Mouse (Mus musculus): ENCODE measurements at regions not wholly inside any gene's neighbourhood (a gene's known extent, or its start where the extent isn't known, plus 50 kb on each side); places are given as distances from the start of the nearest gene placed in this dataset.
A peak's percentile ranks its signal among the peaks of the same experiment; 100 is the strongest.

DNA sequence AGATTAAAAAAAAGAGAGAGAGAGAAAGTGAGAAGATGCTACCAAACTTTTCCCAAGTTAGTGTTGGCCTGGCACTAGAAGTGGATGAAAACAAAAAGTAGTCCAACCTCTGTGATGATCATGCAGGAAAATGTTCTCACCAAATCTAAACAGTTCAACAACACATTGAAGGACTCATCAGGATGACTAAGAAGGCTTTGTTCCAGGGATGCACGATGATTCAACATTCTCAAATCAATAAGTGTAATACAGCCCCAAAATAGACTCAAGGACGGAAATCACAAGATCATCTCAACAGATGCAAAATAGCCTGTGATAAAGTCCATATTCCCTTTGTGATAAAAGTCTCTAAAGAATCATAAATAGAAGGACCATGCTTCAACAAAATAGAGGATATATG is 106.3 kb downstream of the Cysltr2 start:
- DNase-seq = no peak

DNA sequence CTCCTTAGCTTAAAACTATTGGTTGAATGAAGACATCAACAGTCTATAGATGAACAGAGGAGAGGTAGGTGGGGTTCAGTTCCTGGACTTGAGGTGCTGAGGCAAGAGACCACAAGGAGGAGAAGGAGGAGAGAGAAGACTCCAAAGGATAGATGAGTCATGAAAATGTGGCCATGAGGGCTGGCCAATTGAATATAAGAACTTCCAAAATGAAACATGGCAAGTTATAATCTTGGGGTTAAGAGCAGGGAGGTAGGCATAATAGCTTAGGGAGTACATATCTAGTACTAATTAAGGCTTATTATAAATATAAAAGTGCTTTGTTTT is 109.9 kb downstream of the Cysltr2 start:
- DNase-seq = no peak

DNA sequence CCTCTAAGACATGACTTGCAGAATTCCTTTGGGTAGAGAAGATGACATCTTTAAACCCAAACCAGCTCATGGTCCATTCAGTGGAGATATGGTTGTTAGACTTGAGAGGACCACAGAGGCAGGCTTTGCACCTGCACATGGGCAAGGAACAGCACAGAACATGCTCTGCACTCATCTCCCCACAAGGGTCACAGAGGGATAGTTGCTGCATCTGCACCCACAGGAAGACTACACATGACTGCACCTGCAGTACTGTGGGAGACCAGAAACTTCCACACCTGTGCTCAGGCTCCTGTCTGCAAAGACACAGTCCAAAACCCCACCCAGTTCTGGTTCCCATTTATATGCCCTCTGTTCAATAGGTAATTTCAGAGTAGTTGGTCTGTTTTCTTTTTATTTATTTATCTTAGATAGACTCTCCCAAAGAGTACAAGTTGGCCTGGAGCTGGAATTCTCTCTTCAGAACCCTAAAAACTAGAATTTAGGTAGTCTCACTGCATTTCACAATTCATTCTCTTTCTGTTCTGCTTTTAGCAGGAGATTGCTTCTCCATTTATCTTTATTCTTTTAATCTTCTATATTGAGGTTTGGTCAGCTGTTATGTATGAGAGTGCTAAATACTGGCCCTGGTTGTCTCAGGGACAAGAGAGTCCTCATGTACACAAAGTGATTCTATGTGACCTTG is 110.4 kb downstream of the Cysltr2 start:
- DNase-seq = peak; percentile 34

DNA sequence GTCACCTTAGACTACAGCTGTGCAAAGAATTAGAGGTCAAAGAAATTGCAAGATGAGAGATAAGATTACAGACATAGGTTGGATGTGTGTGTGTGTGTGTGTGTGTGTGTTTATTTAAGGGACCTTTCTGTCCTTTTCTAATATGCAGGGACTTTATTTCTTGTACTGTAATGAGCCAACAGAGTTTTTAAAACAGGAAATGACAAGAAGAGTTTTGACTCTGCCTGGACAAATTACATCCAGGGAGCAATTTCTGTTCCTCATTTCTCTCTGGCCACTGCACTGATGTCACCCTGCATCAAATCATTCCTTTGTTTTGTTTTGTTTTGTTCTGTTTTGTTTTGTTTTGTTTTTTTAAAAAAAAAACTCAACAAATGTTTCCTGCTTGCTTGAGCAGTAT is 115.3 kb downstream of the Cysltr2 start:
- DNase-seq = no peak

DNA sequence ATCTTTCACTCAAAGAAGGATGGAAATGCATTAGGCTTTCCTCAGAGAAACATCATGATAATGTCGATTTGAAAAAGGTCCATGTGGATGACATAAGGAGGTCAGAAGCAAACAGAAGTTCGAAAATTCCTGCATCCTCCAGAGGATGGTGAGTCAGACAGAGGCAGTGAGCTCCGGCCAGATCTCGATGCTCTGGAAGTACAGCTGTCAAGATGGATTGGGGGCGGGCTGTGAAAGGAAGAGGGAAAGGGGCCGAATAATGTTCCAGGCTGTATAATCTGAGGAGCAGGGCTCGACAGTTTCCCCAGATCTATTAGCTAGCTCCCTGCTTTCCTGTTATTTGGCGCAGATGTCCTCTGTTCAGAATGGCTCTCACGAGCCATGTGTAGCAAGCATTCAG is 116.6 kb downstream of the Cysltr2 start:
- DNase-seq = no peak

DNA sequence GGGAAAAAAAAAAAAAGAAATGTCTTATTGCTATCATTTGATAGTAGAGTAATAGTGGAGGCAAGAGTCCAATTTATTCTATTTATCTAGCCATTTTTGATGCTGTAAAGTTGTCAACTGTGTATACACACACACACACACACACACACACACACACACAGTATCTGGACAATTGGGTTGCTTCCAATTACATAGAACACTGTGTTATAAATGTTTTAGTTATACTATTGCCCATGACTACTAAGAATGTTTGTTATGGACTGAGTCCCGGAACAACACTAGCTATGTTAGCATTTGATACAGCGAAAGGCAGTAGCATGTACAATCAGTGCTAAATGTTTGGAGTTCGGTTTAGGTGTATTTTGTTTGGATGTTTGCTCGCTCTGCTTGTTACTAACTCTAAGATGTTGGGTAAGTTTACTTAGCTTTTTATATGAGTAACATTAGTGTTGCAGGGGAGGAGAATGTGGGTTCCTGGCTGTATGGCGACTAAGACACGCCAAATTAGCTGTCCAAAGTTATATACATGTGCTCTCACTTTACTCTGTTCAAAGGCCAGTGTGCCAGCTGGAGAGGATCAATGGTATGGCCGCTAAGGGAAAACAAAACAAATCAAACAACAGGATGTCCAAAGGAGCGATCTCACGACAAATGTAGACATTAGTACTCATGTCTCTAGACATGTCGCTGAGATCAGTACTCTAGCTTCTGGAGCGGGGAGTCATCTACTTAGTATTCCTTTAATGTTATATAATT is 147.6 kb downstream of the Cysltr2 start:
- no peak for DNase-seq

DNA sequence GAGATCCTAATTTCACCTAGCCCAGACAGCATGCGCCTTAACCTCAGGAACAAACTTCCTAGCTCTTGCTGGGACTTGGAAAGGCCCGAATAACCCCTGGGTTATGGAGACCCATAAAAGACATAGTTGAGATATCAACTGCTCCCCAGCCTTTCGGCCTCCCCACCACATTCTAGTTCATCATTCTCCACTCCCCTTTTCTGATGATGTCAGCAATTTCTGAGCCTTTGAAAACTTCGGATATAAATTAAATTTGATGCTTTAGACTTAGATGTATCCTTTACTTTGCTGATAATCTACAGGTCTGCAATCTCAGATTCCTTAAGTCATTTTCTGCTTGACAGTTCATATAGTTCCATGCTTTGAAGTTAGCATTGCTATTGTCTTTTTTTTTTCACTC is 149.3 kb downstream of the Cysltr2 start:
- DNase-seq = no peak

DNA sequence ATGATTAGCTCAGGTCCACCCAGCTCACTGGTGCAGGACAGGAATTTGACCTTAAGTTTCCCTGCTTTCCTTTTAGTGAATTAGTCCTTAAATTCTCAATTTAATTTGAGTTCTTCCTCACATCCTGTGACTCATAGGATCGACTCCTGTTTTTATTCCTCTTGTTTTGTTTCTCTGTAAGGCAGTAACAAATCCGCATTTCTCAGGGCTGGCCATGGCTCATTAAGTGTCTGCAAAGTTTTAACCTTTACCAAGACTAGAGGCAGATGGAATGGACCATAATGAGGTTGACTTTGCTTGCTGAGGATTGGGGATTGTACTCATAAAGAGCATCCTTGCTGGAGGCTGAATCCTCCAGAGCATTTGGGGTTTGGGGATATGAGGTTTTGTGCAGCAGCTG is 156.6 kb downstream of the Cysltr2 start:
- DNase-seq = no peak

DNA sequence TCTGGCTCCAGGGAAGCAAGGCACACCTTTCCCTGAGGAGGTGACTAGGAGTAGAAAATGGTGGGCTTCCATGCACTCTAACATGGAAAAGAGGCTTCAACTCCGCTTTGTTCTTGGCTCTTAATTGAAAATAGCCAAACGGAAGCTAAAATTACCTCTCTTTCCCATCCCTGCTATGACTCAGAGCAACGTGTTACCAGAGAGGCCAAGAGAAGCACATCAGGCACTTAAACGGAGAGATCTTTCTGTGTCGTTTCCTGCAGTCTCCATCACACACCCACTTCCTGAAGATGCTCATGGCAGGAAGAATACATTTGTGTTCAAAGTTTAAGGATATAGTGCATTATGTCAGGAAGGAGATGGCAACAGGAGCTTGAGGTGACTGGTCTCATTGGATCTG is 159.3 kb downstream of the Cysltr2 start:
- no peak for DNase-seq

DNA sequence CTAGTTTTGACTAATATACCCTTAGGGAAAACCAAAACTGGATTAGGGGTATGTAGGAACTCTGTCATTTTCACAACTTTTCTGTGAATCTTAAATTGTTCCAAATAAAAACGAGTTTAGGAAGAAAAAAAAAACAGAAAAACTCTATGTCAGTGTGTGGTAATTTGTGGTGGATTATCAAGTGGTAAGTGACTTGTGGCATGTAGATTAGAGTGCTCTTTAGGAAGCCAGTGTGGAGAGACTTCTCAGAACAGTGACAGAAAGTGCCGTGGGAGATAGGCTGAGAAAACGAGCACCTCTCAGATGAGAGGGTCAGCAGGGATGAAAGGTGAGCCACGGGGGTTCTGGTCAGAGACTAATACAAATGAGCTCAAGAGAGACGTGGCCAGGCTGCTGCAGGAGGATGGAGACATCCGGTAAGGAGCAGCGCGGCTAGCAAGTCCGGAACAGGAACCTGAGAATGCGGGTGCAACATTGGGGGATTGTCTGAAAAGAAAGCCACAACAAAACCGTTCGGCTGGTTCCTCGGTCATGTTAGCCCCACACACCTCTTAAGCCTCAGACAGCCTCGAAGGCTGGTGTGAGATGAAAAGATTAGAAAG is 161.3 kb downstream of the Cysltr2 start:
- peak; percentile 21 for DNase-seq

DNA sequence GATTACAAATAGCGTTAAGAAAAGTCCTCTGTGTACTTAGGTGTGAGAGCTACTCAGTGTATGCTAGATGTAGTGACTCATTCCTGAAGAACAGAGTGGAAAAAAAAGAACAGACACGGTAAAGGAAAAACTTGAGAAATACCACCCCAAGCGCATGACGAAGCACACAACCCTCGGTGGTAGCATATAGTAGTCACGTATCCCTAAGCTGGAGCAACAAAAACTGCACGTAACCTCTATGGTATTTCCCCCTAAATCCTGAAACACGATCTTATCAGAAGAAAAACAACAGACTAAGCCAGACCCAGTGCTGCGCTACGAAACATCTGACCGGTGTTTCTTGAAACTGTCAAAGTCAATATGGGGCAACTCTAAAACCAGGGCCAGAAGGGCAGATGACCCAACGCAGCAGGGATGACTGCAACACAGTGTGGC is 162.0 kb downstream of the Cysltr2 start:
- DNase-seq = no peak

DNA sequence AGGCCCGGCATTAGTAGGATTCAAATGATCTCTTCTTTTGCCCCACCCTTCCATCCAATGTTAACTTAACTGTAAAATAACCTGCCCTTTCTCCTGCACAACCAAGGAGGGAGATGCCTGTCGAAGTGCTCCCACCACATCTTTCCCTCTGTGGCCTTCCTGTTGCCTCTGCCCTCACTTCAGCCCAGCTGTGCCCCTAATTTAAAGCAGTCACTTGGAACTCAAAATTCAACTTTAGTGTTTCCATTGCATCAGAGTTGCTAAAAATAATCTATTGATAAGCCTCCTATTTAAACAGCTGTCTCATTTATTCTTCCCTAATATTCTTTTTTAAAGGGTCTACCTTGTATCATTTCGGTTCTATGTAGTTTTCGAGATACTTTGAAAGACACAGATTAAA is 163.1 kb downstream of the Cysltr2 start:
- no peak for DNase-seq

DNA sequence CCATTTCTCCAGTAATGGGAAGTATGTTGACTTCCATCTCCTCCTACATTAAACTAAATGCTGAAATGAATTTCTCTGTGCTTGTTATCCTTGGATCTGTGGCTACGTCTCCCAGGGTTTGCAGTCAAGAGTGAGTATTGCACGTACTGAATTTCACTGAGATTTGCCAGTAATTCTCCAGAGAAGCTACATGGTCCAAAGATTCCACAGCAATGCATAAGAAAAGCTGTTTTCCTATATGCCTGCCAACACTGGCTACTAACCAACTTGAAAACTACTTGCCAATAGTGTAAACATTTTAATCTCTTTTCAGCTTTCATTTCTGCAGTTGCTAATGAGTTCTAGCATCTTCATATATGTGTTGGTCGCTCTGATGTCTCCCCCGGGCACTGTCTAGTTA is 164.4 kb downstream of the Cysltr2 start:
- DNase-seq = no peak

DNA sequence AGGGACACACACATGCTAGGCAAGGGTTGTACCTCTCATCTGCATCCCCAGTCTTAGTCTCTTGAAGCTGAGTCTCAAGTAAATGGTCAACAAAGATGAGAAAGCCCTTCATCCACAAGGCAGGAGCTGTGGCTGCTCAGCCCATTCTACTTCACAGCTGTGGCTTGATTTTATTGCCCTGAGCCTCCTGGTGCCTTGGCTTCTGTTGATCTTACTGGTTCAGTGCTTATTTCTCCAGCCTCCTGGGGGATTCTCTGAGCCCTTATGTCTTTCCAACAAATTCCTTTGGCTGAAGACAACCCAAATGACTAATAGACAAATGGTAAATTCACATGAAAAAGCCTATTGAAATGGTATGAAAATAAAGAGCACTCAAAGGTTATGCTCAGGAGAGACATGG is 167.3 kb upstream of the Fndc3a start:
- DNase-seq = no peak

DNA sequence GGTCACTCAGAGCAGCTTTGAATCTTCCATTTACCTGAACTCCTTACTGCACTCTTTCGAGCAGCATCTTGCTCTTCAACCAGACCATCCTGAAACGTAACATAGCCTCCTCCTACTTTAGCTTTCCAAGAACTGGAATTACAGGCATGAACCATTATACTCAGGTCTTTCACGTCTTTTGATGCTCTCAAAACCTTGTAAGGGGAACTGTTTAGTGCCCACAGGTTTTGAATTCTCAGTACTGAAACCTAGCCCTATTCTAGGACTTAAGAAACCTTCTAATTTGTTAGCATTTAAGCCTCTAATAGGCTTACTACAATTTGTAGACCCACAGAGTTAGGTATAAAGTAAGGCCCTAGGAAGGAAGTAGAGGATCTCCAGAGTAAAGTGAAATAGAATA is 163.7 kb upstream of the Fndc3a start:
- DNase-seq = no peak

DNA sequence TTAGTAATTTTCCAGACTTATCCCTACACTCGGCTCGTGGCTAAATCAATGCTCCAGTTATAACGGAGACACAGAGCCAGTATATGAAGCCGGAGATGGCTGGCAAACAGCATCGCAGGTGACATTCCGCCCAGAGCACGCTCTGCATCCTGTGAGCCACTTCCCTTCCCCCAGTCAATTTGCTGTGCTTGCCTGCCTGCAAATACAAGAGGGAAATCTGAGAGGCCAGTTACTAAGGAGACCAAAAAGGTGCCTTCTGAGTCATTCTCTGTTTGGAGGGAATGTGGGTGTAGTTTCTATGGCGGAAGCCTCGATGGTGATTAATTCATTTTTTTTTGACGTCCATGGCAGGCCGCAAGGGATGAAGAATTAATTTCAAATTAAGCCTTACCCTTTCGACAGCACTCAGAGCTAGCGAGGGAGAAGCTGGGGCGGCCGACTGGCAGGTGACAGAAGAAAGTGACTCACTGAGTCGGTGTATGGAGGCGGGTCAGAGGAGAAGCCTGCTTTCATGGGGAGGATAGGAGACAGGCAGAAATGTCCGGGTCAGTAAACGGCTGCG is 159.5 kb upstream of the Fndc3a start:
- peak; percentile 17 for DNase-seq

DNA sequence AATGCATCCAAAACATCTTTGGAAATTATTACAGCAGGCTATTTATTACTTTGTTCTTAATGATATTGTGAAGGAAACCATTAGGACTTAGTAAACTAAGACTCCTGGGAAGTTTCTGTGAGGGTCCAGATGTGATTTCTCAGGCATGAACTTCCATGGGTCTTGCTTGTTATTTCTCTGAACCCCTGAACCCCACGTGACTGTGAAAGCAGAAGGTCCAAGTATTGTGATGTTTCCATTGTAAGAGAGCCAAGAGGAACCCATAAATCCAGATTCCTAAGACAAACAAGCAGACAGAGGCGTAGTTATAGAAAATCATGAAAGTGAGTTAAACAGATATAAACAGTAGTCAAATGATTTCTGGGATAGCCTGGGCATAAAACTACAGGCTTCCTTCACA is 157.1 kb upstream of the Fndc3a start:
- no peak for DNase-seq

DNA sequence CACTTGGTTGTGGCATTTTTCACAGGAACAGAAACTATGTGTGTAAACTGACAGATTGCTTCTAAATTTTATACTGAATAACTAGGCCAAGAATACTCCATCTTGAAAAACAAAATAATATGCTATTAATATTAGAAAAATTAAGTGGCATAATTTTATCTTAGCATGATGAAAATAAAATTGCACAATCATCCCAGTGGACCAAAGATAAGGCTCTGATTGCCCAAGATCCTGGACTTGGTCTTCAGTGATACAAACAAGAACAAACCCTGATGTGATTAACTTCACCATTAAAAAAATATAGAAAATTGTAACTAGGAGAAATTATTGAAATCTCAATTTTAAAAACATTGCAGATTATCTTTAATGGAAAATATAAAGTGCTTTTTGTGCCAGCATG is 155.7 kb upstream of the Fndc3a start:
- no peak for DNase-seq

DNA sequence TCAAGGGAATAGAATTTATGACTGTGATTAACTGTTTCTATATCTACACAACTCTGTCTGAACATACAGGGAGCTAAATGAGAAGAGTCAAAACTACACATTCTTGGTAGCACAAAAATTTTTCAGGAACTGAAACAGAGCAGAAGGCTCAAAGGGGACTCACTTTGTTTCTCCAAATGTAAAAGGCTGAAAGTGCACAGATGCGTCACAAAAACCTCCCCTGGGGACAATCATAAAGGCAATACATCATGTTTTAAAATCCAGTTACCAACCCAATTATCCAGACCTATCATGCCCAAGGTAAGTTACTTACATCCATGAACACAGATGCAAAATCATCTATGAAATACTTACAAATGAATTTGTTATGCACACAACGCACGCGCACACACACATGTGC is 155.0 kb upstream of the Fndc3a start:
- DNase-seq = no peak

DNA sequence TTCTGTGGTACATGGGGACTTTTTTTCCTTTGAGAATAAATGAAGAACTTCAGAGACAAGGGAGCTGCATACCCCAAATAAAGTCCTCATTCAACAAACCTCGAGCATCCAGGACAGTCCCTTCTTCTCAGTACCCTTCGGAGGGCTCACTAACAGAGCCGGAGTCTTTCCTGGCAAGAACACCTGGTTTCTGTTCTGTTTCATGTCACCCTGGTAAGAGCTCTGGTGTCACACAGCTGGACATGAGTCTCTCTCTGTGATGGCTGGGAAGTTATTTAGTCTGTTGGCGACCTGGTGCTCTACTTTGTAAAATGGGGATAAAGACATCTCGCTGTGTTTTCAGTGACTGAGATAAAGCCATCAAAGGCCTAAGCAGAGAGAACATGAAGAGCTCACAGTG is 154.3 kb upstream of the Fndc3a start:
- no peak for DNase-seq

DNA sequence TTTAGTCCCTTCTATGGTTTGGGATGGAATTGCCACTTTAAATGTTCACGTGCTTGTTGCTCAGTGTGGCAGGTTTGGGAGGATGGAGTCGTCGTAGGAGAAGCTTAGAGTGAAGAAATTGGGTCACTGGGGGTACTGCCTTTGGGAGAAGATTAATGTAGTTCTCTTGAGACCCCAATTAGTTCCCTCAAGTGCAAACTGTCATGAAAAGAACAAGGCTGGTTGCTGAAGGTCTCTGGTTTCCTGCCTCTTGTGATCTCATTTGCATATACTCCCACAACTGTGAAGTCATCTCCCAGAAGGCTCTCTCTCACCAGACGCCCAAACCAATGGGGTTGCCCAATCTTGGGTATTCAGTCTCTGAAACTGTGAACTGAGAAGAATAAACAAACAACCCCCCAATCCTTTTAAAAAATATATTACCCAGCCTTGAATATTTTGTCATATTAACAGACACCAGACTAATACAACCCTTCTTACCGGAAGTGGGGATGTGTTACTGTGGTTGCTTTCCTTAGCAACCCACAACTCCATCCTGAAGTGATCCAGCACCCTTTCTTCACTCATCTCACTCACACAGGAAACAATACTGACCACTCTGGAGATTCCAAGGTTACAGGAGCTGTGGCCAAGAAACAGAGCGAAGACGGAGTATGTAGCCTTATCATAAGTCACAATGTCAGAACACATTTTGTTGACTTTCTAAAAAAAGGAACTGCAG is 153.2 kb upstream of the Fndc3a start:
- peak; percentile 10 for DNase-seq

DNA sequence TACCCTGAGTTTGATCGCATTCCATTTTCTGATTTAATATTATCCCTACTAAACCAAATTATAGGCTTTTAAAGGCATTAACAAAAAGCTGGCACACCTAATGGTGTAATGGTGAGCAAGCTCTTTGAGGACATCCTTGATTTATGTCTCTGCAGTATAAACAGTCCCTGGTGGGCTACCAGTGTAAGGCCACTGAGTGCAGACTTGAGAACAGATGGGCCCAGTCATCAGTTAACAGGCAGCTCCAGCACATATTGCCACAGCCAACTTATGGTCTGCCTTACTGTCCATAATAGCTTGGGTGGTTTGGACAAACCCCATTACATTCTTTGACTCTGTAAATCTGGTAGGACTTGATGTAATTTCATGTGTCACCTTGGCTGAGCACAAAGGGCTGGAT is 144.4 kb upstream of the Fndc3a start:
- no peak for DNase-seq

DNA sequence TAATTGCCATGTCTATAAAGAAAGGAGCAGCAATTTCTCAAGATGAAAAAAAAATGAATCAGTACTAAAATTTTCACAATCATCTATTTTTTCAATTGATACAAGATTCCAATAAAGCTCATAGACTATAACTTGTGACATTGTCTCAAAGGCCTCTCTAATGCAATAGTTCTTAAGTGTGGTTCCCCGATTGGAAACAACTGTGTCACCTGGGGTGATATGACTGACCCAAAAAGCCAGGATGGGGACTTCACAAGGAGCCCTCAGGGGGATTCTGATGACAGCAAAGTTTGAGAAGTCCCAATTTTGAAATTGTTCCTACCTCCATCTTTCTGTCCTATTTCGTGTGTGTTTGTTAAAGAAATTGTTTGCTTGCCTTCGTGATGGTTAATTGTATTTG is 143.3 kb upstream of the Fndc3a start:
- no peak for DNase-seq

DNA sequence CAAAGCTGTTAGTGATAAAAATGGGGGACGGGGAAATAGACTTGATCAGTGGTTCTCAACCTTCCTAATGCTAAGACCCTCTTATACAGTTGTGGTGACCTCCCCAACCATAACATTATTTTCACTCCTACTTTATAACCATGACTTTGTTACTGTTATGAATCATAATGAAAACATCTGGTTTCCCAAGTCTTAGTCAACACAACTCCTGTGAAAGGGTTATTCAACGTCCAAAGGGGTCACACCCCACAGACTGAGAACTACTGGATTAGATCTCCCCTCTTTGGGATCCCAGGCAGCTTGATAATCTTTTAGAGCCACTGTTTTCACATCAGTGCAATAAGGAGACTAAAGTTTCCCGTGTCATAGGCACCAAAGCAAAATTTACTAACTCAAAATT is 141.1 kb upstream of the Fndc3a start:
- no peak for DNase-seq
